Mouse (Mus musculus): ENCODE measurements around the gene Prkacb. TPM values are rescaled to one million over a fixed set of nuclear protein-coding genes. Genes with fewer than 3 reads are reported as not detected.

The Prkacb gene
- polyA plus RNA-seq (2017; shearing (Covaris generic)), result 100 to 1,000 TPM; 131 to 134 TPM

DNA sequence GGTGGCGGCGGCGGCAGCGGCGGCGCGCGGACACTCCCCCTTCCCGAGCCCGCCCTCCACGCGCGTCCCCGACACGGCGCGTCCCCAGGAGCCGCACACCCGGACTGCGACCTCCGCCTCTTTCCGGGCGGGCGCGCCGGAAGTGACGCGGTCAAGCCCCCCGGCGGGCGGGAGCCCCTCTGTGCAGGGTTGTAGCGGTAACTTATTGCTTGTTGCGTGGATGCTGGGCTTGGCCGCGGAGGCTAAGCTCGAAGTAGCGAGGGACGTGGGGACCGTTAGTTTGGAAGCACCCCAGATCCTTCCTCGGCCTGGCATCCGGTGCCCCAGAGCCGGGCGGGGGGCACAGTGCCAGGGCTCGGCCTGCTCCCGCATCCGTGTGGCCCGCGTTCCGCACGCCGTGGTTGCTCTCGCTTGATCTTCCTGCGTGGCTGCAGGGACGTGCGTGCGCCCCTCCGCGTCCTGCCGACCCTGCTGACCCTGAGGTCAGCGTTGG lies at the start of gene Prkacb:
Gene Prkacb, minus strand, starts transcription at position 90 of the 493 bp plus-strand sequence.

DNA sequence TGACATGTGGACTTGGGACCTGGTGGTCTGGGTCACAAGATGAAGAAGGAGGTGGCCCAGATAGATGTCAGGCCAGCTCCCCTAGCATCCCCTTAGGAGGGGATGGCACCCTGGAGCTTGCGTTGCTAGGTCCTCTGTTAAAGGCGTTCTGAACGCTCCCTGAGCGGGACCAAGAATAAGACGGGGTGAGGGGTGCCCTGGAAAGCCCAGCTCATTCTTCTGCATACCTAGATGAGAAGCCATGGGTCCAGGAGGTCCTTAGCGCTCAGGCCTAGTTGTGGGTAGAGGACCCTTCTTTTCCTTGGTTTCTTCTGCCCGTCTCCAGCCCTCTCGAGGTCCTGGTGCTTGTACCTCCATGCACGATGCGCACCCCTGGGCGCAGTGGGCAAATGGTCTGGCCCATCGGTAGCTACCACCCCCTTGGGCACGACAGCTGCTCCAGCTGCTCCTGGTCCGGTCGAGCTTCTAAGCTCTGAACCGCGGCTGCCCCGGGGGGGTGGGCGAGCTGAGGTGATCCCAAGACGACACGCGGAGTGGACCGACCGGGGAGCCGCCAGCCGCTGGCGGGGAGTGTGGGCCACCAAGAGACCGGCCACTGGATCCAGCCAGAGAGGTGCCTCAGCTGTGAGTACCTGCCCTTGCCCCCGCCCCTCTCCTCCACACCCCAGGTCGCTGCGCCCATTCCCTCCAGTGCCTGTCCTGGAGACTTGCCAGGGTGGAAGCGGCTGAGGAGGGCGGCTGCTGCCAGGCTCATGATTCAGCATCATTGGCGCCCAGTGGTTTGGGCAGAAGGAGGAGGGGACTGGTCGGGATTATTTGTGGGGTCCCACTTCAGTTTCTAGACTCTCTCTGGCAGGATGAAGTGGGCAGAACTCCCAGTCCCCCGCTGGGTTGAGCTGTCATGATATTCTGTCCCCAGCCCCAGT lies 39.4 kb upstream of the Prkacb start, which contains the start of gene Ttll7:
Gene Ttll7, plus strand, starts transcription at position 402 of the 926 bp plus-strand sequence.

GRCm38 (mm10) chr3:146684811-146685675 lies 127.7 kb downstream of the Prkacb start, which contains the start of gene Samd13:
Samd13 (minus strand) TSS chr3:146685592.

Other genes with a start within 250 kb of the Prkacb start
- gene Uox, start 242.6 kb downstream of the Prkacb start, polyA plus RNA-seq (2017; shearing (Covaris generic)), result under 1 TPM in 1 of 2 experiments, not detected in 1; 0.44 TPM
- not detected for gene Dnase2b, start 197.4 kb downstream of the Prkacb start, polyA plus RNA-seq (2017; shearing (Covaris generic))
- under 1 TPM in 1 of 2 experiments, not detected in 1; 0.79 TPM for gene 4930503B20Rik, start 161.7 kb downstream of the Prkacb start, polyA plus RNA-seq (2017; shearing (Covaris generic))
- gene Samd13, start 127.4 kb downstream of the Prkacb start, polyA plus RNA-seq (2017; shearing (Covaris generic)), result under 1 TPM in 1 of 2 experiments, not detected in 1; 0.84 TPM
- gene Ttll7, start 39.4 kb upstream of the Prkacb start, polyA plus RNA-seq (2017; shearing (Covaris generic)), result under 1 TPM in 1 of 2 experiments, not detected in 1; 0.07 TPM